Comparison of ENCODE assay signal across 8 mouse cellular contexts in the genomic region with DNA sequence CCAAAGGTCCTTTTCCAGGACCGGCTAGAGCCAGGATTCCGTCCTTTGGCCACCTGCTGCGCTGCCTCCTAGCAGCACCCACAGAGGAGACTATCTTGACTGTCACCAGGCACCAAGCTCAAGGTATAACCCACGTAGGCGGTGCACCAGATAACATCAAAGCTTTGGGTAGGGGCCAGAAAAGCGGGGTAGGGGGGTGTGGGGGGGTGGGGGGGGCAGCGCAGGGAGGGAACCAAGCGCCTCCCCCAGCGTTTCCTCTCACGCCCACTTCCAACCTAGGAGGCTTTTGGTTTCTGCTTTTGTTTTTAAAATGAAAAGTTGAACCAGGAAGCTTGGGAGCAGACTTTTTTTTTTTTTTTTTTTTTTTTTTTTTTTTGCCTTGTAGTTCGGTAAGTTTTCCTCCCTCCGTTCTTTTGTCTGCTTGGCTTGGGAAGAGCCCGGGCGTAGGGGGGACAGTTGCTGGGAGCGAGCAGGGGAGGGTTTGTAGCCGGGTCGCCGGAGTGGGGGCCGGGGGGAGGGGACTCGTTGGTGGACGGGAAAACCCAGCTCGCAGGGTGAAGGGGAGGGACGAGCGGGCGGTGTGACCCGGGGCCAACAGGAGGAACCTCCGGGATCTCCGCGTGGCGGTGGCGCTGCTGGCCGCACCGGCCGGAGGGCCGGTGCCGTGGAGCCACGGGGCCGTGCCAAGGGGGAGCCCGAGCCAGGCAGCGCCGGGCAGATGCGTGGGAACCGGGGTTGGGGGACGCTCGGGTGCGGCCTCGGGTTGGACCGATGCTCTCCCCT. TPM values are rescaled to one million over a fixed set of nuclear protein-coding genes. Genes with fewer than 3 reads are reported as not detected.
DNase-seq lines count a peak whose midpoint lies in the region; ATAC-seq and TF ChIP-seq lines count a peak whose summit lies in the region.

No protein-coding gene starts in this region.

- TF ChIP-seq EP300 in ES-Bruce4 (IDR thresholded peaks at IDR 0.05; ENCODE audit: insufficient read depth, low read depth, low read length) = no peak

- peak; percentile 52 for DNase-seq in cerebellum, adult 11-12 months
- peak; percentile 78 to 88 for DNase-seq in heart, postnatal 36 days
- peak; percentile 39 for DNase-seq in layer of hippocampus, adult 9-11 months
- DNase-seq in lung, postnatal 25 days (ENCODE audit: low spot score) = peak; percentile 81
- peak; percentile 77 for DNase-seq in retina, embryonic 14.5 days (ENCODE audit: low spot score)
- peak; percentile 71 to 78 for DNase-seq in thymus, postnatal 36 days

- peak overlapping the region; percentile 69 for H3K9ac ChIP-seq in ES-Bruce4 (ENCODE audit: low read depth, poor library complexity, severe bottlenecking)
- peak overlapping the region; percentile 71 for H3K9ac ChIP-seq in forebrain, embryonic 16.5 days (replicated peaks; ENCODE audit: low read depth, low read length)

- H3K4me3 ChIP-seq in ES-Bruce4 (ENCODE audit: low read depth, low read length) = peak overlapping the region; percentile 59
- H3K4me3 ChIP-seq in forebrain, embryonic 16.5 days (replicated peaks; ENCODE audit: low read length) = peak overlapping the region; percentile 63

- H3K27me3 ChIP-seq in ES-Bruce4 (ENCODE audit: control insufficient read depth, insufficient read depth, low read length, poor library complexity, severe bottlenecking) = no peaks in the 10 kb centered on the region
- H3K27me3 ChIP-seq in forebrain, embryonic 16.5 days (replicated peaks; ENCODE audit: control insufficient read depth, insufficient read depth, low read length) = no peaks in the 10 kb centered on the region

- peak overlapping the region; percentile 89 for H3K4me2 ChIP-seq in forebrain, embryonic 16.5 days (ENCODE audit: low read length)

- intact Hi-C loops in heart, postnatal 36 days (cut with DNase I) = loop anchor here (2.0 kb wide), 2 partner anchors 340 to 406 kb away; no protein-coding TSS in a partner anchor

- no peak for TF ChIP-seq CTCF in ES-Bruce4 (IDR thresholded peaks at IDR 0.05; ENCODE audit: low read depth, low read length)

- no peak overlapping the region for H3K27ac ChIP-seq in ES-Bruce4 (ENCODE audit: insufficient read depth, low read length)
- H3K27ac ChIP-seq in forebrain, embryonic 16.5 days (ENCODE audit: low read length) = peak overlapping the region; percentile 42

- no peak for ATAC-seq in forebrain, embryonic 16.5 days

- no peaks in the 10 kb centered on the region for H3K36me3 ChIP-seq in ES-Bruce4 (ENCODE audit: control insufficient read depth, insufficient read depth, low read length, poor library complexity, severe bottlenecking)
- no peaks in the 10 kb centered on the region for H3K36me3 ChIP-seq in forebrain, embryonic 16.5 days (ENCODE audit: control insufficient read depth, insufficient read depth)

- no peaks in the 10 kb centered on the region for H3K9me3 ChIP-seq in ES-Bruce4 (replicated peaks; ENCODE audit: control insufficient read depth, insufficient read depth, low read length, poor library complexity, severe bottlenecking)
- no peaks in the 10 kb centered on the region for H3K9me3 ChIP-seq in forebrain, embryonic 16.5 days (ENCODE audit: control insufficient read depth, low read length)

- under 1% methylated on average over 43 of the region's 48 CpGs for WGBS in forebrain, embryonic 16.5 days

- no peak for TF ChIP-seq POLR2A in ES-Bruce4 (IDR thresholded peaks at IDR 0.05; ENCODE audit: insufficient read depth, low read length)

- H3K4me1 ChIP-seq in ES-Bruce4 (ENCODE audit: control insufficient read depth, insufficient read depth, low read length) = no peaks in the 10 kb centered on the region
- H3K4me1 ChIP-seq in forebrain, embryonic 16.5 days (replicated peaks; ENCODE audit: control insufficient read depth, insufficient read depth, low read length) = peaks cover 21% of the 10 kb centered on the region

RNA-seq across cellular contexts. Expression of a gene that starts 2.6 kb away (rescaled TPM):
- polyA plus RNA-seq in ES-Bruce4 (2011; ENCODE audit: insufficient read depth, insufficient read length, low read depth, missing spikeins) = 11.3 and 18.2 TPM in 2 replicates
- 16.6 and 18.9 TPM in 2 replicates for polyA plus RNA-seq in forebrain, embryonic 16.5 days (2015; fragmentation: Nextera tagmentation; extraction: Ambion mirVana)
- total RNA-seq in heart, postnatal 36 days (2021) = 10 to 100 TPM; 25.6 to 27.4 TPM
